Mouse (Mus musculus): ENCODE data around the gene Gm17428. TPM values are rescaled to one million over a fixed set of nuclear protein-coding genes. Genes with fewer than 3 reads are reported as not detected.
"Not testable (repeated sequence)": the region's sequence is repeated elsewhere in the genome, so short reads cannot be mapped to it uniquely, and the experiment has no call there.

Gene Gm17428
- polyA plus RNA-seq, 1 experiment from 2014 or later, result not detected

GRCm38 (mm10) chr14:54968344-54968743 lies 8.4 kb upstream of the Gm17428 start:
- no peak overlapping the region for H3K4me3 ChIP-seq (replicated peaks)
- ATAC-seq (ENCODE audit: low FRiP score), result no peak
- H3K9ac ChIP-seq, result no peak overlapping the region
- no peak overlapping the region for H3K4me2 ChIP-seq
- H3K4me1 ChIP-seq, result no peaks in the 10 kb centered on the region
- H3K36me3 ChIP-seq (replicated peaks), result no peaks in the 10 kb centered on the region
- H3K9me3 ChIP-seq, result no peaks in the 10 kb centered on the region
- no peak overlapping the region for H3K27ac ChIP-seq
- no peaks in the 10 kb centered on the region for H3K27me3 ChIP-seq

GRCm38 (mm10) chr14:54972786-54973185 lies 3.9 kb upstream of the Gm17428 start:
- H3K27me3 ChIP-seq; ATAC-seq (ENCODE audit: low FRiP score); H3K4me2 ChIP-seq; H3K36me3 ChIP-seq (replicated peaks); H3K27ac ChIP-seq; H3K9ac ChIP-seq; H3K4me3 ChIP-seq (replicated peaks); H3K9me3 ChIP-seq: not testable (repeated sequence)
- peaks cover 10% of the 10 kb centered on the region for H3K4me1 ChIP-seq
- WGBS, result 95% methylated on average over 11 of the region's 11 CpGs

GRCm38 (mm10) chr14:54974068-54974791 lies 2.5 kb upstream of the Gm17428 start:
- Histone ChIP-seq H3K9ac (0 out of 2 replicates have a peak overlapping the region, but pooled peaks have one; percentile 4), H3K4me1 (peaks cover 10% of the 10 kb centered on the region), H3K36me3 (replicated peaks) (no peaks in the 10 kb centered on the region), H3K4me3 (replicated peaks) (no peak overlapping the region), H3K9me3 (no peaks in the 10 kb centered on the region), H3K27ac (peak overlapping the region; percentile 38; the same call in 1 of the 2 replicates), H3K27me3 (0 out of 2 replicates have a peak, but pooled peaks cover 6% of the 10 kb centered on the region), H3K4me2 (no peak overlapping the region)
- WGBS, result 71% methylated on average over 6 of the region's 6 CpGs
- no peak for ATAC-seq (ENCODE audit: low FRiP score)

GRCm38 (mm10) chr14:54978664-54979063 lies 1.9 kb downstream of the Gm17428 start:
- 89% methylated on average over 8 of the region's 8 CpGs for WGBS
- no peak for ATAC-seq (ENCODE audit: low FRiP score)
- no peak overlapping the region for H3K4me3 ChIP-seq (replicated peaks)

GRCm38 (mm10) chr14:54981934-54982333 lies 5.2 kb downstream of the Gm17428 start:
- Histone ChIP-seq H3K27ac (no peak overlapping the region), H3K4me2 (no peak overlapping the region), H3K9ac (no peak overlapping the region), H3K9me3 (no peaks in the 10 kb centered on the region), H3K36me3 (replicated peaks) (no peaks in the 10 kb centered on the region), H3K4me3 (replicated peaks) (no peak overlapping the region), H3K4me1 (no peaks in the 10 kb centered on the region), H3K27me3 (no peaks in the 10 kb centered on the region)
- no peak for ATAC-seq (ENCODE audit: low FRiP score)
- WGBS, result 95% methylated on average over 7 of the region's 7 CpGs

More at GRCm38 (mm10) chr14:54978664-54979063, 1.9 kb downstream of the Gm17428 start:
- H3K4me1 ChIP-seq, result peaks cover 10% of the 10 kb centered on the region
- no peaks in the 10 kb centered on the region for H3K9me3 ChIP-seq
- H3K4me2 ChIP-seq, result no peak overlapping the region
- 0 out of 2 replicates have a peak, but pooled peaks cover 6% of the 10 kb centered on the region for H3K27me3 ChIP-seq
- H3K9ac ChIP-seq, result no peak overlapping the region
- H3K27ac ChIP-seq, result no peak overlapping the region
- H3K36me3 ChIP-seq (replicated peaks), result no peaks in the 10 kb centered on the region

GRCm38 (mm10) chr14:54988350-54988874 lies 11.7 kb downstream of the Gm17428 start:
- 94% methylated on average over 9 of the region's 9 CpGs for WGBS
- not testable (repeated sequence) for H3K27ac ChIP-seq; H3K36me3 ChIP-seq (replicated peaks); H3K9me3 ChIP-seq; H3K4me2 ChIP-seq; H3K4me1 ChIP-seq; ATAC-seq (ENCODE audit: low FRiP score); H3K9ac ChIP-seq; H3K4me3 ChIP-seq (replicated peaks); H3K27me3 ChIP-seq

GRCm38 (mm10) chr14:54988882-54989281 lies 12.1 kb downstream of the Gm17428 start:
- WGBS, result 95% methylated on average over 13 of the region's 13 CpGs
- ATAC-seq (ENCODE audit: low FRiP score), result no peak
- Histone ChIP-seq H3K9me3 (no peaks in the 10 kb centered on the region), H3K27ac (no peak overlapping the region), H3K4me2 (no peak overlapping the region), H3K4me3 (replicated peaks) (no peak overlapping the region), H3K36me3 (replicated peaks) (no peaks in the 10 kb centered on the region), H3K27me3 (no peaks in the 10 kb centered on the region), H3K9ac (no peak overlapping the region), H3K4me1 (peaks cover 1% of the 10 kb centered on the region; the same call in 1 of the 2 replicates)

GRCm38 (mm10) chr14:54989886-54990441 lies 13.2 kb downstream of the Gm17428 start:
- Histone ChIP-seq H3K36me3 (replicated peaks) (no peaks in the 10 kb centered on the region), H3K27ac (no peak overlapping the region)
- 91% methylated on average over 8 of the region's 8 CpGs for WGBS

GRCm38 (mm10) chr14:54992196-54992595 lies 15.5 kb downstream of the Gm17428 start:
- H3K4me2 ChIP-seq, result no peak overlapping the region
- H3K9me3 ChIP-seq, result no peaks in the 10 kb centered on the region
- H3K4me1 ChIP-seq, result peaks cover 35% of the 10 kb centered on the region
- no peaks in the 10 kb centered on the region for H3K36me3 ChIP-seq (replicated peaks)
- 91% methylated on average over 10 of the region's 10 CpGs for WGBS
- H3K27ac ChIP-seq, result no peak overlapping the region
- no peaks in the 10 kb centered on the region for H3K27me3 ChIP-seq
- H3K9ac ChIP-seq, result no peak overlapping the region
- no peak overlapping the region for H3K4me3 ChIP-seq (replicated peaks)
- no peak for ATAC-seq (ENCODE audit: low FRiP score)

More at GRCm38 (mm10) chr14:54989886-54990441, 13.2 kb downstream of the Gm17428 start:
- Histone ChIP-seq H3K9ac (no peak overlapping the region), H3K4me2 (no peak overlapping the region), H3K4me3 (replicated peaks) (no peak overlapping the region), H3K9me3 (no peaks in the 10 kb centered on the region), H3K4me1 (peaks cover 12% of the 10 kb centered on the region), H3K27me3 (no peaks in the 10 kb centered on the region)
- no peak for ATAC-seq (ENCODE audit: low FRiP score)

- Histone ChIP-seq H3K4me2 (no peak overlapping the region), H3K9ac (no peak overlapping the region), H3K4me1 (peaks cover 39% of the 10 kb centered on the region), H3K36me3 (replicated peaks) (no peaks in the 10 kb centered on the region), H3K9me3 (no peaks in the 10 kb centered on the region), H3K27me3 (no peaks in the 10 kb centered on the region), H3K4me3 (replicated peaks) (no peak overlapping the region), H3K27ac (no peak overlapping the region)
- ATAC-seq (ENCODE audit: low FRiP score), result no peak
- WGBS, result 58% methylated on average over 10 of the region's 10 CpGs
Measured at GRCm38 (mm10) chr14:54993636-54994035, 16.9 kb downstream of the Gm17428 start.

GRCm38 (mm10) chr14:54994136-54994868 lies 17.6 kb downstream of the Gm17428 start, which contains the start of gene Myh7:
TSS of gene Myh7 (minus strand) at chr14:54994626.
- H3K36me3 ChIP-seq (replicated peaks), result no peaks in the 10 kb centered on the region
- no peaks in the 10 kb centered on the region for H3K27me3 ChIP-seq
- peak within 1 kb of the TSS; percentile 44 for H3K9ac ChIP-seq
- peak within 1 kb of the TSS; percentile 88 for H3K27ac ChIP-seq
- H3K4me3 ChIP-seq (replicated peaks), result no peak within 1 kb of the TSS
- peak within 1 kb of the TSS; percentile 13 for H3K4me2 ChIP-seq
- no peaks in the 10 kb centered on the region for H3K9me3 ChIP-seq
- H3K4me1 ChIP-seq, result peaks cover 39% of the 10 kb centered on the region
- 54% methylated on average over 11 of the region's 11 CpGs for WGBS
- 0 out of 2 replicates have a peak, but pooled peaks have one; percentile 10 for ATAC-seq (ENCODE audit: low FRiP score)

- Histone ChIP-seq H3K4me3 (replicated peaks) (no peak overlapping the region), H3K4me2 (no peak overlapping the region), H3K9me3 (no peaks in the 10 kb centered on the region), H3K27ac (peak overlapping the region; percentile 88), H3K27me3 (no peaks in the 10 kb centered on the region), H3K4me1 (peaks cover 39% of the 10 kb centered on the region), H3K36me3 (replicated peaks) (no peaks in the 10 kb centered on the region), H3K9ac (peak overlapping the region; percentile 42; the same call in 1 of the 2 replicates)
- ATAC-seq (ENCODE audit: low FRiP score), result peak; percentile 24; the same call in 1 of the 2 replicates
Measured at GRCm38 (mm10) chr14:54994869-54995186, 18.1 kb downstream of the Gm17428 start.

All from forebrain, embryonic 12.5 days (tissue).